Mouse (Mus musculus) liver, embryonic 11.5 days (tissue): ENCODE measurements around the gene Bhlhe23. TPM values are rescaled to one million over a fixed set of nuclear protein-coding genes. Genes with fewer than 3 reads are reported as not detected.

Experiments used
- ATAC-seq: fragments of 200-750 bp; cut with Nextera tagmentation; replicated peaks from 2 replicates; pipeline ENCODE4 v1.8.0; 2017; ENCODE audit warnings: moderate number of reproducible peaks, mild to moderate bottlenecking, moderate TSS enrichment, moderate library complexity; ENCODE audit not compliant: low FRiP score
- DNase-seq: peaks from one replicate; pipeline ENCODE4 v3.0.0-alpha.2; 2017; ENCODE audit warnings: low spot score
- H3K27ac ChIP-seq: fragments of 300-500 bp; sonication (generic); 2 replicates; pipeline ENCODE4 v1.5.1; 2014; ENCODE audit warnings: mild to moderate bottlenecking, low read depth, low read length, control low read depth
- H3K27me3 ChIP-seq: fragments of 300-500 bp; sonication (generic); replicated peaks from 2 replicates; pipeline ENCODE4 v1.6.1; 2014; ENCODE audit warnings: low read length, mixed read lengths; ENCODE audit not compliant: control insufficient read depth, insufficient read depth
- H3K36me3 ChIP-seq: fragments of 300-500 bp; sonication (generic); 2 replicates; pipeline ENCODE4 v1.6.1; 2014; ENCODE audit warnings: mild to moderate bottlenecking, low read length, moderate library complexity, mixed read lengths; ENCODE audit not compliant: control insufficient read depth, insufficient read depth
- H3K4me1 ChIP-seq: fragments of 300-500 bp; sonication (generic); replicated peaks from 2 replicates; pipeline ENCODE4 v1.6.1; 2014; ENCODE audit warnings: low read length, mixed read lengths; ENCODE audit not compliant: control insufficient read depth, insufficient read depth
- H3K4me2 ChIP-seq: fragments of 300-500 bp; sonication (generic); 2 replicates; pipeline ENCODE4 v1.6.1; 2014; ENCODE audit warnings: mild to moderate bottlenecking, control low read depth, moderate library complexity
- H3K4me3 ChIP-seq: fragments of 300-500 bp; sonication (generic); 2 replicates; pipeline ENCODE4 v1.5.1; 2014; ENCODE audit warnings: low read depth, low read length, control low read depth
- H3K9ac ChIP-seq: fragments of 300-500 bp; sonication (generic); 2 replicates; pipeline ENCODE4 v1.6.1; 2014; ENCODE audit warnings: low read depth, low read length, control low read depth
- H3K9me3 ChIP-seq: fragments of 300-500 bp; sonication (generic); 2 replicates; pipeline ENCODE4 v1.6.1; 2016; ENCODE audit warnings: low read length, inconsistent platforms, mixed read lengths; ENCODE audit not compliant: control insufficient read depth
- WGBS: fragments of 180-500 bp; shearing (Covaris S2); extraction: QIAGEN DNeasy Blood & Tissue Kit; methylation state at CpG from one replicate; pipeline ENCODE4 v1.1.7; 2014; 5-methylcytosine and 5-hydroxymethylcytosine counted together
- polyA plus RNA-seq: library from polyadenylated mRNA; unstranded; fragments of >200 nt; fragmentation: Nextera tagmentation; extraction: Ambion mirVana; gene quantifications from 2 replicates; pipeline ENCODE4 v1.2.1, GENCODE M21; 2014

Gene Bhlhe23
- polyA plus RNA-seq, 1 experiment from 2014 or later, result not detected

GRCm38 (mm10) chr2:180811002-180811401, 34.3 kb upstream of the Bhlhe23 start:
- Histone ChIP-seq H3K9ac (no peak overlapping the region), H3K36me3 (no peaks in the 10 kb centered on the region), H3K27me3 (no peaks in the 10 kb centered on the region; the same call in 1 of the 2 replicates), H3K9me3 (no peaks in the 10 kb centered on the region), H3K4me1 (no peaks in the 10 kb centered on the region), H3K4me3 (no peak overlapping the region), H3K27ac (no peak overlapping the region), H3K4me2 (no peak overlapping the region)
- DNase-seq, result no peak
- WGBS, result 49% methylated on average over 2 of the region's 2 CpGs
- ATAC-seq, result no peak

- no peak overlapping the region for H3K9ac ChIP-seq
- no peak for DNase-seq
- ATAC-seq, result no peak
- H3K27ac ChIP-seq, result no peak overlapping the region
- no peaks in the 10 kb centered on the region for H3K36me3 ChIP-seq
- H3K4me3 ChIP-seq, result no peak overlapping the region
- 70% methylated on average over 10 of the region's 10 CpGs for WGBS
- H3K27me3 ChIP-seq, result no peaks in the 10 kb centered on the region; the same call in 1 of the 2 replicates
- H3K4me2 ChIP-seq, result no peak overlapping the region
- H3K9me3 ChIP-seq, result no peaks in the 10 kb centered on the region
- H3K4me1 ChIP-seq, result no peaks in the 10 kb centered on the region
These were observed 32.8 kb upstream of the Bhlhe23 start for GRCm38 (mm10) chr2:180809510-180809909.

- Histone ChIP-seq H3K27ac (no peak overlapping the region), H3K9me3 (no peaks in the 10 kb centered on the region), H3K4me3 (no peak overlapping the region), H3K36me3 (no peaks in the 10 kb centered on the region), H3K9ac (no peak overlapping the region), H3K27me3 (no peaks in the 10 kb centered on the region), H3K4me2 (no peak overlapping the region), H3K4me1 (no peaks in the 10 kb centered on the region)
- WGBS, result 50% methylated on average over 1 of the region's 1 CpGs
- no peak for ATAC-seq
- DNase-seq, result no peak
These were observed 29.3 kb upstream of the Bhlhe23 start for GRCm38 (mm10) chr2:180805966-180806365.

DNA sequence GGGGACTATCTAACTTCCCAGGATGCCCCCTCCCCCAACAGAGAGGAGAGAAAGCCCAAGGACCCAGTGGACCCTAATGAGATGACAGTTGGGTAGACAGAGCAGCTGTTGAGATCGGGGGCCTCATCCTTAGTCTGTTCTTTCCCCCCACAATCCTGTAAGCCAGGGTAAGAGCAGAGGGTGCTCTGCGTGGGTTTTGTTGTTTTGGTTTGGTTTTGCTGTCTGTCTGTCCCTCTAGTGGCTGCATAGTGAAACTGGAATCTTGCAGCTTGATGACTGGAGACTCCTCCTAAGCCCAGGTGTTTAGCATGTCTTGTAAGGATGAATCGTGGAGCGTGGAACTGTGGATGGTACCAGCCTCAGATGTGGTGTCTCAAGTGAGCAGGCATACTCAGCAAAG, 19.3 kb upstream of the Bhlhe23 start:
- H3K36me3 ChIP-seq, result no peaks in the 10 kb centered on the region
- H3K9ac ChIP-seq, result no peak overlapping the region
- DNase-seq (no peak), ATAC-seq (no peak)
- H3K9me3 ChIP-seq, result no peaks in the 10 kb centered on the region
- 50% methylated on average over 4 of the region's 4 CpGs for WGBS
- H3K27me3 ChIP-seq, result no peaks in the 10 kb centered on the region
- H3K4me2 ChIP-seq, result no peak overlapping the region
- H3K4me1 ChIP-seq, result no peaks in the 10 kb centered on the region
- no peak overlapping the region for H3K4me3 ChIP-seq
- no peak overlapping the region for H3K27ac ChIP-seq

DNA sequence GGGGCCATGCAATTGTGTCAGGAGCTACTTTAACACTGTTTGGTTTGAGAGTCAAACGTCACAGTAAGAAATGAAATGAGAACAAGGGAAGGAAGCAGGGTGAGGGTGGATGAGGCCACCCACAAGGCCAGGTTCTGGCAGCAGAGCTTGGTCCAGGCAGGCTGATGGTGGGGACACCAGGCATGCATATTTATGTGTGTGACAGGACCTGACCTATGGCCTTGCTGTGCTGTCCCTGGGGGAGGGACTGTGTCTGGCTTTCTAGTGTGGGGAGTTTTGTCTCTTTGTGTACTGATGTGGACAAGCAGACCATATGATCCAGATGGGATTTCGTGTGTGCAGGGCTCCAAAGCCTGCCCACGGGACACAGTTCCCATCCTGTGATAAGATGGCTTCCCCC, 18.9 kb upstream of the Bhlhe23 start:
- H3K27ac ChIP-seq, result no peak overlapping the region
- no peaks in the 10 kb centered on the region for H3K27me3 ChIP-seq
- 43% methylated on average over 3 of the region's 3 CpGs for WGBS
- H3K9ac ChIP-seq, result no peak overlapping the region
- DNase-seq (no peak), ATAC-seq (no peak)
- no peaks in the 10 kb centered on the region for H3K36me3 ChIP-seq
- H3K4me2 ChIP-seq, result no peak overlapping the region
- no peaks in the 10 kb centered on the region for H3K9me3 ChIP-seq
- no peak overlapping the region for H3K4me3 ChIP-seq
- no peaks in the 10 kb centered on the region for H3K4me1 ChIP-seq

GRCm38 (mm10) chr2:180794422-180794821, 17.7 kb upstream of the Bhlhe23 start:
- 84% methylated on average over 2 of the region's 2 CpGs for WGBS
- Histone ChIP-seq H3K4me3 (no peak overlapping the region), H3K27me3 (peaks cover 1% of the 10 kb centered on the region; the same call in 1 of the 2 replicates), H3K9ac (no peak overlapping the region), H3K36me3 (no peaks in the 10 kb centered on the region), H3K27ac (no peak overlapping the region), H3K9me3 (no peaks in the 10 kb centered on the region), H3K4me1 (no peaks in the 10 kb centered on the region), H3K4me2 (no peak overlapping the region)
- DNase-seq, result no peak
- ATAC-seq, result no peak

- ATAC-seq (no peak), DNase-seq (peak; percentile 36)
- Histone ChIP-seq H3K36me3 (no peaks in the 10 kb centered on the region), H3K9me3 (no peaks in the 10 kb centered on the region), H3K9ac (no peak overlapping the region), H3K27ac (no peak overlapping the region), H3K4me2 (no peak overlapping the region), H3K27me3 (peaks cover 10% of the 10 kb centered on the region), H3K4me1 (no peaks in the 10 kb centered on the region), H3K4me3 (no peak overlapping the region)
- WGBS, result 44% methylated on average over 4 of the region's 4 CpGs
These were observed 15.0 kb upstream of the Bhlhe23 start for GRCm38 (mm10) chr2:180791674-180792073.

DNA sequence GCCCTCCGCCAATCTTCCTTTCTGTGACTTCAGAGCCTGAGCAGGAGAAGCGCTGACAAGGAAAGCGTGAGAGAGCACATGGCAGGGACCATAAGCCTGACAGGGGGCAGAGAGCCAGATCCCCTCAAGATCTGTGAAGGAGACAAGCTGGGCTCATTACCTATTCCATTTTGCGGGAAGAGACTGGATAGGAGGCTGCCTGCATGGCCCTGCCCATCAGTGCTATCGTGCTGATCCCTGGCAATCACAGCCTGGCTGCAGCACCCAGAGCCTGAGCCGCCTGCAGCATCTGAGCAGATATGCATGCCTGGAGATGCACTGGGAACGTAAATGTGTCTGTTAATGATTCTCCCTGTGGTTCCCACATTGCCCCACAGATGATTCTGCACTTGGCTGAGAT, 12.1 kb upstream of the Bhlhe23 start:
- Histone ChIP-seq H3K9ac (no peak overlapping the region), H3K4me3 (no peak overlapping the region), H3K27me3 (peaks cover 10% of the 10 kb centered on the region), H3K36me3 (no peaks in the 10 kb centered on the region), H3K4me2 (no peak overlapping the region), H3K27ac (no peak overlapping the region), H3K9me3 (no peaks in the 10 kb centered on the region), H3K4me1 (no peaks in the 10 kb centered on the region)
- DNase-seq (no peak), ATAC-seq (no peak)
- 16% methylated on average over 6 of the region's 7 CpGs for WGBS

GRCm38 (mm10) chr2:180788386-180788785, 11.7 kb upstream of the Bhlhe23 start:
- Histone ChIP-seq H3K4me1 (no peaks in the 10 kb centered on the region), H3K4me3 (no peak overlapping the region), H3K9ac (no peak overlapping the region), H3K27ac (no peak overlapping the region), H3K4me2 (no peak overlapping the region), H3K36me3 (no peaks in the 10 kb centered on the region), H3K9me3 (no peaks in the 10 kb centered on the region), H3K27me3 (peaks cover 13% of the 10 kb centered on the region)
- no peak for ATAC-seq
- WGBS, result 9% methylated on average over 2 of the region's 2 CpGs
- no peak for DNase-seq
